7 mouse cellular contexts compared by ENCODE assay signal in the genomic region with DNA sequence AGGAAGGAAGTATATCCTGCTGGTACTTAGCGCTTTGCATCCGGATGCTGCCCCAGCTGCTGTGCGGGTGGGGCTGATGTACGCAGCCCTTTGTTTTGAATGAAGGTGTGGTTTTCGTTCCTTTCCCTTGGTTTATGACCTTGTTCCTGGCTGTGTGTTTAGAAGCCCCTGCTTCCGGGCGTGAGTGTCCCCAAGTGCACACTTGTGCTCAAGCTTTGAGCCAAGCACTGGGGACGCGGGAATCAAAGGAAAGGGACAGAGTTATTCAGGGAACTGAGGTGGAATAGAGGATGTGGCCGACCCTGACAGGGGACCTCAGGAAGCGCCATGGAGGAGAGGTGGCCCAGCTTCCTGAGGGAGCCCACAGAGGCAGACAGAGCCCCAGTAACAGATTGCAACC.
DNase-seq lines count a peak whose midpoint lies in the region.

No protein-coding gene starts in this region.

- peak; percentile 56 for DNase-seq in CD4-positive helper T cell, adult 2 months (ENCODE audit: low read depth, low spot score)
- DNase-seq in CD8-positive naive resting alpha-beta T cell, adult 2 months (ENCODE audit: low read depth in 2 of 2, low spot score in 2 of 2) = peak; percentile 21 to 60
- peak; percentile 36 for DNase-seq in induced T-regulatory cell, adult 2 months (ENCODE audit: low read depth)
- DNase-seq in lung, postnatal 14 days = peak; percentile 18
- DNase-seq in ovary, postnatal 14 days (ENCODE audit: low spot score) = no peak
- no peak for DNase-seq in Muller cell, postnatal 12 days (ENCODE audit: inconsistent ontology term)
- DNase-seq in frontal cortex, postnatal 14 days (ENCODE audit: low spot score in 2 of 2) = no peak

Comparison
In these comparisons a context has a peak if more than half of its experiments do, and no peak if none do; other contexts are left out.
1. DNase-seq: peak in CD4-positive helper T cell, adult 2 months (single experiment), CD8-positive naive resting alpha-beta T cell, adult 2 months (2 of 2), induced T-regulatory cell, adult 2 months (single experiment) and lung, postnatal 14 days (single experiment); none in ovary, postnatal 14 days (single experiment), Muller cell, postnatal 12 days (single experiment) and frontal cortex, postnatal 14 days (0 of 2).